Mouse (Mus musculus) E14TG2a.4 (cell line): Measurements from ENCODE around the gene Nynrin.

Experiments
- H3K27me3 ChIP-seq: 2 replicates; pipeline ENCODE4 v1.6.1; 2014; ENCODE audit warnings: low read length, control low read depth; ENCODE audit not compliant: insufficient read depth
- H3K36me3 ChIP-seq: 2 replicates; pipeline ENCODE4 v1.6.1; 2014; ENCODE audit warnings: low read length, control low read depth; ENCODE audit not compliant: insufficient read depth
- H3K4me1 ChIP-seq: replicated peaks from 2 replicates; pipeline ENCODE4 v1.6.1; 2014; ENCODE audit warnings: low read depth, low read length, control low read depth
- H3K4me3 ChIP-seq: replicated peaks from 2 replicates; pipeline ENCODE4 v1.5.1; 2014; ENCODE audit warnings: mild to moderate bottlenecking, low read length
- H3K9me3 ChIP-seq: 2 replicates; pipeline ENCODE4 v1.6.1; 2014; ENCODE audit warnings: low read length, control low read depth
- CTCF ChIP-seq: conservative IDR thresholded peaks from 2 replicates; pipeline ENCODE4 v1.5.1; 2014; ENCODE audit warnings: low read length
- NANOG ChIP-seq: IDR thresholded peaks from 2 replicates; pipeline ENCODE4 v1.6.1; 2014; ENCODE audit warnings: borderline replicate concordance, low read length, mixed read lengths
- POU5F1 ChIP-seq: IDR thresholded peaks from 2 replicates; pipeline ENCODE4 v1.6.1; 2014; ENCODE audit warnings: low read length, borderline replicate concordance

Nynrin gene

DNA sequence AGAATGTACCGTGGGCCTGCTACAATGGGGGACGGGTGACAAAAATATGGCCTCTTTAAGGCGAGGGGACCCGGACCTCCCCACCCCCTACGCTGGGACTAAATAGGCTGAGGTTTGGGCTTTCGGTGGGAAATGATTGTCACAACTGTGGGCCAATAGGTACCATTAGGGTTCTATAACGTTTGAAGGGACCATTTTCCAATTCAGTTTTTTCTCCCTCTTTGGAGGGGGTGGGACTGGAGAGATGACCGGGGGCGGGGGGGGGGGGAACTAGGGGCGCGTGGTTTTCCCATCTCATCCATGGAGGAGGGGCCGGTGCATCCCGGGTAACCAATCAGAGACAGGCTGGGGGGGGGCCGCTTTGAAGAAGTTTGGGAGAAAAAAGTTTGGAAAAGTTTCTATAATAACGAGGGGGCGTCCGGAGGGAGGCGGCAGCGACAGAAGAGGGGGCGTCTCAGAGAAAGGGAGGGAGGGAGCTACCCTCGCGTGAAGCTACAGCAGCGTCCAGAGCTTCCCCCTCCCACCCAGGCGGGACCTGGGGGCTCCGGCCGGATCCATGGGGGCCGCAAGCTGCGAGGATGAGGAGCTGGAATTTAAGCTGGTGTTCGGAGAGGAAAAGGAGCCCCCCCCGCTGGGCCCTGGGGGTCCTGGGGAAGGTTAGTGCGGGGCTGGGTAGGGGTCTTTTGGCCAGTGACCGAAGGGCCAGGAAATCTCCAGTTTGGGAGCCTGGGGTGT lies 29.2 kb upstream of the Nynrin start:
- no peak for TF ChIP-seq CTCF
- TF ChIP-seq NANOG: no peak
- no peak for TF ChIP-seq POU5F1
- H3K36me3 ChIP-seq: peaks cover 31% of the 10 kb centered on the region
- H3K4me1 ChIP-seq: peaks cover 76% of the 10 kb centered on the region
- H3K4me3 ChIP-seq: peak overlapping the region; percentile 84
- peaks cover 23% of the 10 kb centered on the region for H3K27me3 ChIP-seq
- no peaks in the 10 kb centered on the region for H3K9me3 ChIP-seq

- Histone ChIP-seq H3K27me3 (peaks cover 23% of the 10 kb centered on the region), H3K4me3 (peak overlapping the region; percentile 84), H3K4me1 (peaks cover 76% of the 10 kb centered on the region), H3K36me3 (peaks cover 36% of the 10 kb centered on the region), H3K9me3 (no peaks in the 10 kb centered on the region)
- TF ChIP-seq CTCF (no peak), POU5F1 (no peak), NANOG (no peak)
These were observed 28.4 kb upstream of the Nynrin start for GRCm38 (mm10) chr14:55825216-55826051.

- no peak for TF ChIP-seq POU5F1
- TF ChIP-seq NANOG: no peak
- TF ChIP-seq CTCF: no peak
- Histone ChIP-seq H3K9me3 (no peaks in the 10 kb centered on the region), H3K36me3 (peaks cover 44% of the 10 kb centered on the region)
These were observed 27.7 kb upstream of the Nynrin start for GRCm38 (mm10) chr14:55826142-55826541.

DNA sequence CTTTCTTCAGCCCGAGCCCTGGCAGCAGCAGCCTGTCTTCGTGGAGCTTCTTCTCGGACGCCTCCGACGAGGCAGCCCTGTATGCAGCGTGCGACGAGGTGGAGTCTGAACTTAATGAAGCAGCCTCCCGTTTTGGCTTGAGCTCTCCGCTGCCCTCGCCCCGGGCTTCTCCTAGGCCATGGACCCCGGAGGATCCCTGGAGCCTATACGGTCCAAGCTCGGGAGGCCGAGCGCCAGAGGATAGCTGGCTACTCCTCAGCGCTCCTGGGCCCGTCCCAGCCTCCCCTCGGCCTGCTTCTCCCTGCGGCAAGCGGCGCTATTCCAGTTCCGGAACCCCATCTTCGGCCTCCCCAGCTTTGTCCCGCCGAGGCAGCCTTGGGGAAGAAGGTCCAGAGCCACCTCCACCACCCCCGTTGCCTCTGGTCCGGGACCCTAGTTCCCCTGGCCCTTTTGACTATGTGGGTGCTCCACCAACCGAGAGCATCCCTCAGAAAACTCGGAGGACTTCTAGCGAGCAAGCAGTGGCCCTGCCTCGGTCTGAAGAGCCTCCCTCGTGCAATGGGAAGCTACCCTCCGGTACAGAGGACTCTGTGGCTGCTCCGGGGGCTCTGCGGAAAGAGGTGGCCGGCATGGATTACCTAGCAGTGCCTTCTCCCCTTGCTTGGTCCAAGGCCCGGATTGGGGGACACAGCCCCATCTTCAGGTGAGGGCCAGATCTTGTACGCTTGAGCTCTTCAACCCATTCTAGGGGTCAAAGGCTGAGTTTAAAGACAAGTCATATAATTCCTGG lies 27.1 kb upstream of the Nynrin start:
- Histone ChIP-seq H3K36me3 (peaks cover 47% of the 10 kb centered on the region), H3K4me1 (peaks cover 84% of the 10 kb centered on the region), H3K4me3 (peak overlapping the region; percentile 84), H3K9me3 (no peaks in the 10 kb centered on the region), H3K27me3 (peaks cover 23% of the 10 kb centered on the region)
- no peak for TF ChIP-seq CTCF
- no peak for TF ChIP-seq POU5F1
- no peak for TF ChIP-seq NANOG

More at GRCm38 (mm10) chr14:55826142-55826541, 27.7 kb upstream of the Nynrin start:
- Histone ChIP-seq H3K27me3 (peaks cover 23% of the 10 kb centered on the region), H3K4me1 (peaks cover 78% of the 10 kb centered on the region), H3K4me3 (peak overlapping the region; percentile 84)

GRCm38 (mm10) chr14:55828716-55829263 lies 25.0 kb upstream of the Nynrin start:
- H3K9me3 ChIP-seq: no peaks in the 10 kb centered on the region
- TF ChIP-seq NANOG: no peak
- no peak for TF ChIP-seq POU5F1
- TF ChIP-seq CTCF: no peak

DNA sequence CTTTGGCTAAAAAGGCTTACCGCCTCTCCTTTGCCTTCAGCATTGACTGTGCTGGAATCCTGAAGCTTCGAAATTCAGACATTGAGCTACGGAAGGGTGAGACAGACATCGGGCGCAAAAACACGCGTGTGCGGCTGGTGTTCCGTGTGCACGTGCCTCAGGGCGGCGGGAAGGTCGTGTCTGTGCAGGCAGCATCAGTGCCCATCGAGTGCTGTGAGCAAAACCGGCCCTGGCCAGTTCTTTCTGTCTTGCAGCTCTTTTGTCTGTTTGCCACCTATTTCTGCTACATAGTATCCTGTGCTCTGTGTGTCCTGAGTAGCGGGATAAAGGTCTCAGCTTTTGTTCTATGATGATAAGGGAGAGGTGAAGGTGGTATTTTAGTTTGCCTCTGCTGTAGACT lies 24.0 kb upstream of the Nynrin start:
- Histone ChIP-seq H3K27me3 (peaks cover 23% of the 10 kb centered on the region), H3K9me3 (no peaks in the 10 kb centered on the region), H3K36me3 (peaks cover 64% of the 10 kb centered on the region), H3K4me1 (peaks cover 95% of the 10 kb centered on the region), H3K4me3 (peak overlapping the region; percentile 50)
- TF ChIP-seq POU5F1 (no peak), CTCF (no peak), NANOG (no peak)

More at GRCm38 (mm10) chr14:55828716-55829263, 25.0 kb upstream of the Nynrin start:
- Histone ChIP-seq H3K4me1 (peaks cover 94% of the 10 kb centered on the region), H3K27me3 (peaks cover 23% of the 10 kb centered on the region), H3K36me3 (peaks cover 60% of the 10 kb centered on the region), H3K4me3 (peak overlapping the region; percentile 50; the same call in 1 of the 2 replicates)

GRCm38 (mm10) chr14:55830331-55830730 lies 23.5 kb upstream of the Nynrin start:
- 0 out of 2 replicates have a peak overlapping the region, but pooled peaks have one; percentile 68 for H3K4me3 ChIP-seq
- peaks cover 95% of the 10 kb centered on the region for H3K4me1 ChIP-seq
- H3K9me3 ChIP-seq: no peaks in the 10 kb centered on the region
- H3K36me3 ChIP-seq: peaks cover 64% of the 10 kb centered on the region
- no peak for TF ChIP-seq NANOG
- no peak for TF ChIP-seq POU5F1
- TF ChIP-seq CTCF: no peak
- H3K27me3 ChIP-seq: peaks cover 23% of the 10 kb centered on the region
